In the genomic region with DNA sequence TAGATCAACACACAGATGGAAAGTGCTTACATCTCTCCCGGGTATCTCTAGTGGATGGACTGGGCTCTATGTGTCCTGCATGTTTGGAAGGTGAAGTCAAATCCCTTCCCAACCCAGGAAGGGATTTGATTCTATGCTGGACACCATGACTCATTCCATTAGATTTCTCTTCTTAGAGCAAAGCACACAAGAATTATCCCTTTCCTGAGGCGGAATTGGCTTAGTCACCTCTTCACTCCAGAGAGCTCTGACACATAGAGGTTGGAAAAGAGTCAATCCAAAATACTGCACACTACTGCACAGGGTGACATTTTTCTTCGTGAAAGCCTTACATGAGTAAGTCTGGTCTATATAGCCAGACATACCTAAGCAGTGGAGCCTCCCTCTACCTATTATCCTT, we compare ENCODE assay signal across 28 mouse cellular contexts.
A peak's percentile ranks its signal among the peaks of the same experiment; 100 is the strongest.
DNase-seq lines count a peak whose midpoint lies in the region; ATAC-seq and TF ChIP-seq lines count a peak whose summit lies in the region.
"Had no signal": no experiment of that assay in that cellular context is flagged by ENCODE, and none has a peak within 500 bp of the region (broad histone marks: within the 10 kb centered on the region; RNA-seq: fewer than 3 reads in every experiment).

No protein-coding gene starts in this region.

- H3K36me3 ChIP-seq in hindbrain, embryonic 11.5 days (ENCODE audit: control insufficient read depth, insufficient read depth, low read length): no peaks in the 10 kb centered on the region
- H3K36me3 ChIP-seq: embryonic facial prominence, embryonic 12.5 days; embryonic facial prominence, embryonic 15.5 days; G1E; heart, embryonic 10.5 days; heart, embryonic 13.5 days; hindbrain, embryonic 12.5 days; hindbrain, embryonic 15.5 days had no signal

- no peak for ATAC-seq in frontal cortex, adult (ENCODE audit: low TSS enrichment)
- ATAC-seq in hindbrain, embryonic 11.5 days (ENCODE audit: low FRiP score): no peak
- ATAC-seq: forebrain, embryonic 14.5 days; forebrain, postnatal 0 days; intestine, postnatal 0 days had no signal

- H3K4me2 ChIP-seq in hindbrain, embryonic 11.5 days (replicated peaks; ENCODE audit: low read depth, low read length): no peak overlapping the region
- H3K4me2 ChIP-seq: embryonic facial prominence, embryonic 12.5 days; embryonic facial prominence, embryonic 15.5 days; heart, embryonic 13.5 days; hindbrain, embryonic 12.5 days; hindbrain, embryonic 15.5 days had no signal

- no peak overlapping the region for H3K9ac ChIP-seq in hindbrain, embryonic 11.5 days (ENCODE audit: low read depth, low read length)
- H3K9ac ChIP-seq: embryonic facial prominence, embryonic 12.5 days; embryonic facial prominence, embryonic 15.5 days; forebrain, postnatal 0 days; heart, embryonic 13.5 days; hindbrain, embryonic 12.5 days; hindbrain, embryonic 15.5 days had no signal

- H3K9me3 ChIP-seq in hindbrain, embryonic 11.5 days (ENCODE audit: control insufficient read depth, low read length): no peaks in the 10 kb centered on the region
- H3K9me3 ChIP-seq: embryonic facial prominence, embryonic 12.5 days; embryonic facial prominence, embryonic 15.5 days; heart, embryonic 10.5 days; hindbrain, embryonic 12.5 days; hindbrain, embryonic 15.5 days had no signal

- no peak overlapping the region for H3K4me3 ChIP-seq in embryonic fibroblast, embryonic 13.5 days (ENCODE audit: insufficient read depth, low read length)
- H3K4me3 ChIP-seq in hindbrain, embryonic 11.5 days (ENCODE audit: low read depth, low read length): no peak overlapping the region
- H3K4me3 ChIP-seq: embryonic facial prominence, embryonic 12.5 days; embryonic facial prominence, embryonic 15.5 days; erythroblast, embryonic 14.5 days; heart, adult 2 months; heart, embryonic 10.5 days; heart, embryonic 13.5 days; hindbrain, embryonic 12.5 days; hindbrain, embryonic 15.5 days had no signal

- no peaks in the 10 kb centered on the region for H3K27me3 ChIP-seq in hindbrain, embryonic 11.5 days (ENCODE audit: control insufficient read depth, insufficient read depth, low read length)
- H3K27me3 ChIP-seq: CH12.LX; embryonic facial prominence, embryonic 12.5 days; embryonic facial prominence, embryonic 15.5 days; heart, embryonic 13.5 days; hindbrain, embryonic 12.5 days; hindbrain, embryonic 15.5 days had no signal

- H3K4me1 ChIP-seq in embryonic fibroblast, embryonic 13.5 days (ENCODE audit: control insufficient read depth, insufficient read depth, low read length): peaks cover 4% of the 10 kb centered on the region
- H3K4me1 ChIP-seq in hindbrain, embryonic 11.5 days (replicated peaks; ENCODE audit: control insufficient read depth, insufficient read depth, low read length): peaks cover 7% of the 10 kb centered on the region; the same call in 1 of the 2 replicates

- TF ChIP-seq POLR2A in embryonic fibroblast, embryonic 13.5 days (IDR thresholded peaks at IDR 0.05; ENCODE audit: low read depth, low read length): no peak

- TF ChIP-seq CTCF in embryonic fibroblast, embryonic 13.5 days (IDR thresholded peaks at IDR 0.05; ENCODE audit: borderline replicate concordance, insufficient read depth, low read length): no peak

- H3K27ac ChIP-seq in embryonic fibroblast, embryonic 13.5 days (ENCODE audit: insufficient read depth, low read length): peak overlapping the region; percentile 78
- H3K27ac ChIP-seq in hindbrain, embryonic 11.5 days (ENCODE audit: low read depth, low read length): no peak overlapping the region
- H3K27ac ChIP-seq: embryonic facial prominence, embryonic 12.5 days; embryonic facial prominence, embryonic 15.5 days; heart, adult 2 months; heart, embryonic 10.5 days; heart, embryonic 13.5 days; hindbrain, embryonic 12.5 days; hindbrain, embryonic 15.5 days had no signal

- 95% methylated on average over 3 of the region's 3 CpGs for WGBS in hindbrain, embryonic 11.5 days

- DNase-seq in 3T3-L1 (ENCODE audit: low read depth, low spot score): peak; percentile 65
- DNase-seq in NIH3T3 (ENCODE audit: low read depth): peak; percentile 76
- DNase-seq in hindbrain, embryonic 11.5 days (ENCODE audit: low spot score): no peak
- DNase-seq in embryo, embryonic 11 days: no peak
- DNase-seq: adrenal gland, postnatal 14 days; B cell, adult 2 months; cerebellum, adult 18-20 months; cerebellum, adult 9-10 months; cerebellum, postnatal 14 days; forebrain, postnatal 0 days; gastrocnemius, postnatal 36 days; heart, adult 2 months; heart, postnatal 14 days; heart, postnatal 4 days; kidney, adult 2 months had no signal

Comparison
In these comparisons a context has a peak if more than half of its experiments do, and no peak if none do; other contexts are left out.
1. DNase-seq: peak in 3T3-L1 (single experiment) and NIH3T3 (single experiment); none in hindbrain, embryonic 11.5 days (single experiment) and embryo, embryonic 11 days (single experiment).